In the genomic region with DNA sequence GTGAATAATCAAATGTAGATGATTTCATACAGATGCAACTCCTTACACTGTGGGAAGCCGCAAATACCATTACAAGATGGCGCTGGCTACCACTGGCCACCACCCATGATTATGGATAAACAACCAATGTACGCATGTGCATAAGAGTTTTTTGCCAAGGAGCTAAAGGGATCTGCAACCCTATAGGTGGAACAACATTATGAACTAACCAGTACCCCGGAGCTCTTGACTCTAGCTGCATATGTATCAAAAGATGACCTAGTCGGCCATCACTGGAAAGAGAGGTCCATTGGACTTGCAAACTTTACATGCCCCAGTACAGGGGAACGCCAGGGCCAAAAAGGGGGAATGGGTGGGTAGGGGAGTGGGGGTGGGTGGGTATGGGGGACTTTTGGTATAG, we compare ENCODE assay signal across 30 mouse cellular contexts. TPM values are rescaled to one million over a fixed set of nuclear protein-coding genes. Genes with fewer than 3 reads are reported as not detected.
DNase-seq lines count a peak whose midpoint lies in the region; ATAC-seq and TF ChIP-seq lines count a peak whose summit lies in the region.
"Not testable (repeated sequence)": the region's sequence is repeated elsewhere in the genome, so short reads cannot be mapped to it uniquely, and the experiment has no call there.
"Had no signal": no experiment of that assay in that cellular context is flagged by ENCODE, and none has a peak within 500 bp of the region (broad histone marks: within the 10 kb centered on the region; RNA-seq: fewer than 3 reads in every experiment).

No protein-coding gene starts in this region.

- H3K4me1 ChIP-seq in embryonic facial prominence, embryonic 11.5 days (ENCODE audit: control insufficient read depth, insufficient read depth, low read length); forebrain, embryonic 13.5 days; hindbrain, embryonic 11.5 days (replicated peaks; ENCODE audit: control insufficient read depth, insufficient read depth, low read length); kidney, embryonic 15.5 days; limb, embryonic 15.5 days; midbrain, embryonic 11.5 days (ENCODE audit: control insufficient read depth, insufficient read depth, low read length); midbrain, postnatal 0 days (ENCODE audit: insufficient read depth, low read length): not testable (repeated sequence)

- not testable (repeated sequence) for H3K36me3 ChIP-seq in embryonic facial prominence, embryonic 11.5 days (replicated peaks; ENCODE audit: control insufficient read depth, insufficient read depth, low read depth, low read length); forebrain, embryonic 13.5 days (ENCODE audit: poor library complexity, severe bottlenecking); hindbrain, embryonic 11.5 days (ENCODE audit: control insufficient read depth, insufficient read depth, low read length); kidney, embryonic 15.5 days; limb, embryonic 15.5 days; midbrain, embryonic 11.5 days (ENCODE audit: control insufficient read depth, insufficient read depth, low read length); midbrain, postnatal 0 days (ENCODE audit: insufficient read depth, low read length)

- not testable (repeated sequence) for H3K27ac ChIP-seq in embryonic facial prominence, embryonic 11.5 days (replicated peaks; ENCODE audit: low read depth, low read length); forebrain, embryonic 13.5 days; hindbrain, embryonic 11.5 days (ENCODE audit: low read depth, low read length); kidney, embryonic 15.5 days; limb, embryonic 15.5 days; midbrain, embryonic 11.5 days (ENCODE audit: low read depth, low read length); midbrain, postnatal 0 days (ENCODE audit: low read depth, low read length)

- H3K9ac ChIP-seq in embryonic facial prominence, embryonic 11.5 days (replicated peaks; ENCODE audit: low read length); forebrain, embryonic 13.5 days; hindbrain, embryonic 11.5 days (ENCODE audit: low read depth, low read length); kidney, embryonic 15.5 days; limb, embryonic 15.5 days; midbrain, embryonic 11.5 days (ENCODE audit: low read length); midbrain, postnatal 0 days (replicated peaks; ENCODE audit: low read length, poor library complexity, severe bottlenecking): not testable (repeated sequence)

- ATAC-seq in embryonic facial prominence, embryonic 11.5 days (replicated peaks; ENCODE audit: insufficient number of reproducible peaks, low FRiP score, low TSS enrichment, low read depth) = 0 out of 2 replicates have a peak, but pooled peaks have one; percentile 59
- ATAC-seq in forebrain, embryonic 13.5 days = 0 out of 2 replicates have a peak, but pooled peaks have one; percentile 45
- ATAC-seq in hindbrain, embryonic 11.5 days (ENCODE audit: low FRiP score) = peak; percentile 72
- ATAC-seq in kidney, embryonic 15.5 days (replicated peaks; ENCODE audit: low FRiP score) = 0 out of 2 replicates have a peak, but pooled peaks have one; percentile 15
- 0 out of 2 replicates have a peak, but pooled peaks have one; percentile 35 for ATAC-seq in limb, embryonic 15.5 days (ENCODE audit: insufficient number of reproducible peaks, low FRiP score, low TSS enrichment, low read depth)
- ATAC-seq in midbrain, embryonic 11.5 days (ENCODE audit: low FRiP score) = peak; percentile 48; the same call in 1 of the 2 replicates
- peak; percentile 41; the same call in 1 of the 2 replicates for ATAC-seq in midbrain, postnatal 0 days (ENCODE audit: low FRiP score)

- H3K9me3 ChIP-seq in embryonic facial prominence, embryonic 11.5 days (replicated peaks; ENCODE audit: control insufficient read depth, low read length); forebrain, embryonic 13.5 days (replicated peaks); hindbrain, embryonic 11.5 days (ENCODE audit: control insufficient read depth, low read length); kidney, embryonic 15.5 days (replicated peaks); limb, embryonic 15.5 days; midbrain, embryonic 11.5 days (ENCODE audit: control insufficient read depth, low read length); midbrain, postnatal 0 days (ENCODE audit: low read length): not testable (repeated sequence)

- H3K4me2 ChIP-seq in embryonic facial prominence, embryonic 11.5 days (ENCODE audit: low read depth, low read length); forebrain, embryonic 13.5 days; hindbrain, embryonic 11.5 days (replicated peaks; ENCODE audit: low read depth, low read length); kidney, embryonic 15.5 days; limb, embryonic 15.5 days; midbrain, embryonic 11.5 days; midbrain, postnatal 0 days (ENCODE audit: low read depth, low read length, poor library complexity, severe bottlenecking): not testable (repeated sequence)

- WGBS in embryonic facial prominence, embryonic 11.5 days = 91% methylated on average over 4 of the region's 6 CpGs
- 91% methylated on average over 6 of the region's 6 CpGs for WGBS in forebrain, embryonic 13.5 days
- WGBS in hindbrain, embryonic 11.5 days = 91% methylated on average over 5 of the region's 6 CpGs
- 91% methylated on average over 6 of the region's 6 CpGs for WGBS in kidney, embryonic 15.5 days
- WGBS in limb, embryonic 15.5 days = 92% methylated on average over 6 of the region's 6 CpGs
- 93% methylated on average over 5 of the region's 6 CpGs for WGBS in midbrain, embryonic 11.5 days
- 95% methylated on average over 4 of the region's 6 CpGs for WGBS in midbrain, postnatal 0 days

- DNase-seq in embryonic facial prominence, embryonic 11.5 days (ENCODE audit: low spot score); hindbrain, embryonic 11.5 days (ENCODE audit: low spot score); midbrain, postnatal 0 days (ENCODE audit: low spot score): not testable (repeated sequence)
- DNase-seq in midbrain, embryonic 11.5 days (ENCODE audit: low spot score, missing footprints) = peak; percentile 44

- not testable (repeated sequence) for H3K27me3 ChIP-seq in embryonic facial prominence, embryonic 11.5 days (ENCODE audit: control insufficient read depth, insufficient read depth, low read length); forebrain, embryonic 13.5 days; hindbrain, embryonic 11.5 days (ENCODE audit: control insufficient read depth, insufficient read depth, low read length); kidney, embryonic 15.5 days; limb, embryonic 15.5 days; midbrain, embryonic 11.5 days (ENCODE audit: control insufficient read depth, insufficient read depth, low read length); midbrain, postnatal 0 days (ENCODE audit: insufficient read depth, low read length)

- TF ChIP-seq CTCF in midbrain, postnatal 0 days (IDR thresholded peaks at IDR 0.05) = not testable (repeated sequence)

- not testable (repeated sequence) for H3K4me3 ChIP-seq in embryonic facial prominence, embryonic 11.5 days (ENCODE audit: low read depth, low read length); forebrain, embryonic 13.5 days; hindbrain, embryonic 11.5 days (ENCODE audit: low read depth, low read length); kidney, embryonic 15.5 days (replicated peaks); limb, embryonic 15.5 days; midbrain, embryonic 11.5 days (ENCODE audit: low read depth, low read length); midbrain, postnatal 0 days (ENCODE audit: low read depth, low read length)

RNA-seq across cellular contexts. Expression of a gene that starts 21.2 kb away (rescaled TPM):
- polyA plus RNA-seq in embryonic facial prominence, embryonic 11.5 days (2014; fragmentation: Nextera tagmentation; extraction: Ambion mirVana) = not detected in 2 replicates
- polyA plus RNA-seq in forebrain, embryonic 13.5 days (2015; fragmentation: Nextera tagmentation; extraction: Ambion mirVana) = not detected in 2 replicates
- not detected in 2 replicates for polyA plus RNA-seq in hindbrain, embryonic 11.5 days (2014; fragmentation: Nextera tagmentation; extraction: Ambion mirVana)
- polyA plus RNA-seq in kidney, embryonic 15.5 days (2015; fragmentation: Nextera tagmentation; extraction: Ambion mirVana) = not detected in 2 replicates
- not detected in 2 replicates for polyA plus RNA-seq in limb, embryonic 15.5 days (2015; fragmentation: Nextera tagmentation; extraction: Ambion mirVana)
- polyA plus RNA-seq in midbrain, embryonic 11.5 days (2014; fragmentation: Nextera tagmentation; extraction: Ambion mirVana) = not detected in 2 replicates
- total RNA-seq in midbrain, postnatal 0 days (2014; rRNA removed) = 0.42 TPM in 1 of 2 replicates, not detected in the other
- polyA plus RNA-seq in midbrain, postnatal 0 days (2015; fragmentation: Nextera tagmentation; extraction: Ambion mirVana) = not detected in 2 replicates
- total RNA-seq: adrenal gland, adult 2 months; adrenal gland, postnatal 36 days; CH12.LX; common myeloid progenitor, adult 5-6 weeks; ES-E14; gastrocnemius, postnatal 10 days; heart, adult 8-10 months; layer of hippocampus, postnatal 36 days; left cerebral cortex, postnatal 4 days; liver, adult 2 months; megakaryocyte-erythroid progenitor cell, adult 5-6 weeks; monocyte, adult 5-6 weeks had no signal
- polyA plus RNA-seq: activated CD4-positive, CD25-positive, alpha-beta regulatory T cell, adult 4 months; adrenal gland, adult 2 months; C2C12; gonadal fat pad, adult 2 months; heart, embryonic 15.5 days; hindbrain, embryonic 14.5 days; inflammation-experienced regulatory T-cells, adult 6 months; large intestine, adult 2 months; liver, adult 2 months; liver, embryonic 16.5 days; macrophage; spleen, adult 2 months; stomach, postnatal 0 days had no signal

Comparison
In these comparisons a context has a peak if more than half of its experiments do, and no peak if none do; other contexts are left out.
1. ATAC-seq: peak in every context shown above with its lines; median percentile 72 in hindbrain, embryonic 11.5 days; 59 in embryonic facial prominence, embryonic 11.5 days; 48 in midbrain, embryonic 11.5 days; 45 in forebrain, embryonic 13.5 days; 41 in midbrain, postnatal 0 days; 35 in limb, embryonic 15.5 days; 15 in kidney, embryonic 15.5 days.